Mouse (Mus musculus): ENCODE results near the gene Gm49358. TPM values are rescaled to one million over a fixed set of nuclear protein-coding genes. Genes with fewer than 3 reads are reported as not detected.

The Gm49358 gene
- polyA plus RNA-seq, 1 experiment from 2014 or later: not detected

DNA sequence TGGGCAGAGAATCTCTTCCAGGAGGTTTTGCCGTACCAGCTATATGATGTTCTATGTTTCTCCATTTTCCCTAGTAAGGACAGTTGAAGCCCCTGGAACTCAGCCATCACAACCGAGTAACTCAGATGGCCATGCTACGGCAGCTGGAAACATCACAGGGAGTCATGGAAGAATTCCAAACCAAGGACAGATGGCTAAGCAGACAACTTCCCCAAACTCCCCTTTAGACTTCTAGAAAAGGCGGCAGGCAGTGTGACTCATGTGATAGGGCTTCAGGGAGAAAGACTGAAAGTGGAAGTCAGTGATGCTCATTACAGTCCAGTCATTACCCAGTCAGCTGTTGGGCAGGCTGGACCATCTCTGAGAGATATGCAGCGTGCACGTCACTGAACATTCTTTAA, 8.5 kb downstream of the Gm49358 start:
- no peaks in the 10 kb centered on the region for H3K36me3 ChIP-seq (replicated peaks; ENCODE audit: insufficient read depth, low read length)
- ATAC-seq (peak; percentile 23; the same call in 1 of the 2 replicates), DNase-seq (no peak)
- H3K4me2 ChIP-seq (ENCODE audit: low read depth, low read length): no peak overlapping the region
- H3K27ac ChIP-seq (ENCODE audit: low read depth): no peak overlapping the region
- WGBS (ENCODE audit: insufficient replicate concordance): 51% methylated on average over 6 of the region's 6 CpGs
- no peaks in the 10 kb centered on the region for H3K9me3 ChIP-seq (ENCODE audit: low read length)
- no peaks in the 10 kb centered on the region for H3K27me3 ChIP-seq (ENCODE audit: insufficient read depth, low read length)
- TF ChIP-seq EP300 (IDR thresholded peaks at IDR 0.05; ENCODE audit: low read depth) (no peak), CTCF (IDR thresholded peaks at IDR 0.05; ENCODE audit: low read depth) (no peak)
- H3K9ac ChIP-seq (replicated peaks): no peak overlapping the region
- peaks cover 5% of the 10 kb centered on the region; the same call in 1 of the 2 replicates for H3K4me1 ChIP-seq (ENCODE audit: insufficient read depth)
- H3K4me3 ChIP-seq (ENCODE audit: low read depth, low read length): no peak overlapping the region

DNA sequence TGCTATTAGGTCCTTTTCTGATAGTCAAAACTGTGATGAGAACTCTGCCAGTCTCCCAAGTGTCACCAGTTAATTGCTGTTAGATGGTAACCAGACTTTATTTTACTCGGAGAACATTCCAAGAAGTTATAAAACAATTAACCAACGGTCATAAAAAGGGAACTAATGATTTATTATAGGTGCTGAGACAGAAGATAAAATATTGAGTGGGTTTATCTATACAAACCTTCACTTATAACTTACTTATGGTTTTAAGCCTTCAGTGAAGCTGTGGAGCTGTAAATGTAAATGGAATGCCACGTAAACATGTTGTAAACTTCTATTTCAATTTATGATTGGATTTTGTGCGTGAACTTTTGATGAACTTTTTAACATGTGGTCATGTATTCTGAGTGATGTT, 9.6 kb downstream of the Gm49358 start:
- Histone ChIP-seq H3K27ac (ENCODE audit: low read depth) (no peak overlapping the region), H3K9me3 (ENCODE audit: low read length) (no peaks in the 10 kb centered on the region), H3K4me1 (ENCODE audit: insufficient read depth) (peaks cover 14% of the 10 kb centered on the region), H3K4me3 (ENCODE audit: low read depth, low read length) (no peak overlapping the region), H3K9ac (replicated peaks) (no peak overlapping the region), H3K36me3 (replicated peaks; ENCODE audit: insufficient read depth, low read length) (no peaks in the 10 kb centered on the region), H3K27me3 (ENCODE audit: insufficient read depth, low read length) (no peaks in the 10 kb centered on the region), H3K4me2 (ENCODE audit: low read depth, low read length) (no peak overlapping the region)
- TF ChIP-seq EP300 (IDR thresholded peaks at IDR 0.05; ENCODE audit: low read depth) (no peak), CTCF (IDR thresholded peaks at IDR 0.05; ENCODE audit: low read depth) (no peak)
- ATAC-seq: no peak
- DNase-seq: no peak
- 53% methylated on average over 4 of the region's 4 CpGs for WGBS (ENCODE audit: insufficient replicate concordance)

DNA sequence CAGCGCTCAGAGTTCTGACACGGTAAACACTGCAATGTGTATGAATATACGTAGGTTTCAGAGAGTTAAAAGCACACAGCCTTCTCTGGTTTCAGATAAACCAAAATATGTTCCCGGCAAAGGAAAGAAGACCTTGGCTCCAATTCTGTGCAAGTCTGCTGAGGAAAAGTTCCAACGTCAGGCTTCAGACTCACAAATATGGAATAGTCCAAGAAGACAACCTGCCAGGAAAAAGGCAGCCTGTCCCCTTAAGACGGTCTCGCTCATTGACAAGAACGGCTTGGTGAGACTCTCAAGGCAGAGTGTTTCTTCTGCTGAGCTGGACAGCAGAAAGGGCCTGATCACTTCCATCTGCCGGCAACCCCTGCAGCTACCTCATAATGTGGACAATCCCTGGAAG, 12.5 kb downstream of the Gm49358 start:
- H3K4me1 ChIP-seq (ENCODE audit: insufficient read depth): peaks cover 30% of the 10 kb centered on the region
- no peak overlapping the region for H3K4me3 ChIP-seq (ENCODE audit: low read depth, low read length)
- H3K27ac ChIP-seq (ENCODE audit: low read depth): no peak overlapping the region
- no peaks in the 10 kb centered on the region for H3K36me3 ChIP-seq (replicated peaks; ENCODE audit: insufficient read depth, low read length)
- ATAC-seq (no peak), DNase-seq (no peak)
- TF ChIP-seq EP300 (IDR thresholded peaks at IDR 0.05; ENCODE audit: low read depth) (no peak), CTCF (IDR thresholded peaks at IDR 0.05; ENCODE audit: low read depth) (no peak)
- H3K9ac ChIP-seq (replicated peaks): no peak overlapping the region
- no peaks in the 10 kb centered on the region for H3K27me3 ChIP-seq (ENCODE audit: insufficient read depth, low read length)
- no peaks in the 10 kb centered on the region for H3K9me3 ChIP-seq (ENCODE audit: low read length)
- WGBS (ENCODE audit: insufficient replicate concordance): 76% methylated on average over 9 of the region's 9 CpGs
- no peak overlapping the region for H3K4me2 ChIP-seq (ENCODE audit: low read depth, low read length)

DNA sequence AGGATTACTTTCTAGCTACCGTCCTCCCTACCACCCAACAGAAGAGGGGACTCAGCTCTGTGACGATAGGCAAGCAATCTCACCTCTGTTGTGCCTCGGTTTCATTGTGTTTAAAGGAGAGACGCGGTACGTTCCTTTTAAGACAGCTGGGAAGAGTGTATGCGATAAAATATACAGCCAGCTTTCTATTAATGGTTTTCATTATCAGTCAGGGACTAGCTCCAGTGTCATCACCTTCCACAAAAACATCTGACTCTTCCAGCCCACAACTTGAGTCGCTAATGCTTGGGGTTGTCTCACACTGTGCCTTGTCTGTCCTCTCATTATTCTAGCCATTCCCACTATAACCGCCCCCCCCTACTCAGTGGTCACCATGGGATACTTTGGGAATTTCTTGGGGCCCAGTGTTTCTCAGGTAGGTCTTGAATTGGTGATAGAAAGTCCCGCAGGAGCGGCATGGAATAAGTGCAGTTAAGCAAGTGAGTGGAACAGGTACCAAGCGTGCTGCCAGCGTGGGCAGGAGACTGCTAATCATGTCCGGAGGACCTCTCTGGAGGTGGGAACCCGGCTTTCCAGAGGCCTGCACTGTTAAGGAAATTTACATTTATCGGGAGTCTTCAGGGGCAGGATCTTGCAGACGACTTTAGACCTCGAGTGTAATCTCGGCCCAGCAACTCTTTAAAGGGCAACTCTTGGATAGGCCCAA, 14.0 kb downstream of the Gm49358 start:
- DNase-seq: no peak
- no peak for ATAC-seq
- Histone ChIP-seq H3K9ac (replicated peaks) (peak overlapping the region; percentile 60), H3K4me1 (ENCODE audit: insufficient read depth) (peaks cover 34% of the 10 kb centered on the region), H3K36me3 (replicated peaks; ENCODE audit: insufficient read depth, low read length) (no peaks in the 10 kb centered on the region), H3K4me3 (ENCODE audit: low read depth, low read length) (peak overlapping the region; percentile 77), H3K27me3 (ENCODE audit: insufficient read depth, low read length) (no peaks in the 10 kb centered on the region), H3K9me3 (ENCODE audit: low read length) (no peaks in the 10 kb centered on the region), H3K27ac (ENCODE audit: low read depth) (peak overlapping the region; percentile 90), H3K4me2 (ENCODE audit: low read depth, low read length) (peak overlapping the region; percentile 99)
- TF ChIP-seq CTCF (IDR thresholded peaks at IDR 0.05; ENCODE audit: low read depth): no peak
- TF ChIP-seq EP300 (IDR thresholded peaks at IDR 0.05; ENCODE audit: low read depth): no peak
- 44% methylated on average over 19 of the region's 19 CpGs for WGBS (ENCODE audit: insufficient replicate concordance)

DNA sequence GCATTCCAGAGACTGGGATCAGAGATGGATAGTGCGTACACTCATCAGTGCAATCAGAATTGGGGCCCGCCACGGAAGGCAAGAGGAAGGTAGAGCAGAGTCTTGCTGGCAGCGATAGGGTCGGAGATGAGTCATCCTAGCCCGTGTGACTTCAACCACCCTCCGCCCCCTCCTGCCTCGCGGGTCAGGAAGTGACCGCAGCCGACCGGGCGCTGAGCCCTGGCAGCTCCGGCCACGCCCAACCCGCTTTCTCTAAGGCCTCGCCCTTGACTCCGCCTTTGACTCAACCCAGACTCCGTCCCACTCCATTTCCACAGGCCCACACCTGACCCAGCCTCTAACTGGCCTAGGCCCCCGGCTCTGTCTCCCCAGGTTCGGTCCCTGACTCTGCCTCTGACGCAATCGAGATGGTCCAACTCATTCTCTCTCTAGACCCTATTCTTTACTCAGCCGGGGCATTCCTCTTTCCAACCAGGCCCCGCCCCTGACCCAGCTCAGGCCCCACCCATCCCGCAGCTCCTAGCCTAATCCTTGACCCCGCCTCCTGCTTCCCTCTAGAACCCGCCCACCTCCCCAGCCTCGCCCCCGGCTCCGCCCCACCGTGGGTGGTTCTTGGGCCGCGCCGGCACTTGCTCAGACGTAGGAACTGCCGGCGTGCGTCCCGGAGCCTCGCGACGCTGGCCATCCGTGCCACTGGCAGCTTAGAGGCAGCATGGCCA, 14.8 kb downstream of the Gm49358 start, which contains the start of gene Nt5dc3:
Nt5dc3 (plus strand) TSS at position 608 of the 719 bp plus-strand sequence.
- H3K36me3 ChIP-seq (replicated peaks; ENCODE audit: insufficient read depth, low read length): no peaks in the 10 kb centered on the region
- WGBS (ENCODE audit: insufficient replicate concordance): 1% methylated on average over 41 of the region's 44 CpGs
- ATAC-seq (peak; percentile 93), DNase-seq (peak; percentile 98)
- H3K4me3 ChIP-seq (ENCODE audit: low read depth, low read length): peak within 1 kb of the TSS; percentile 77
- peak within 1 kb of the TSS; percentile 99 for H3K4me2 ChIP-seq (ENCODE audit: low read depth, low read length)
- H3K27ac ChIP-seq (ENCODE audit: low read depth): peak within 1 kb of the TSS; percentile 90
- H3K27me3 ChIP-seq (ENCODE audit: insufficient read depth, low read length): no peaks in the 10 kb centered on the region
- peaks cover 37% of the 10 kb centered on the region for H3K4me1 ChIP-seq (ENCODE audit: insufficient read depth)
- peak within 1 kb of the TSS; percentile 89 for H3K9ac ChIP-seq (replicated peaks)
- no peaks in the 10 kb centered on the region for H3K9me3 ChIP-seq (ENCODE audit: low read length)
- TF ChIP-seq CTCF (IDR thresholded peaks at IDR 0.05; ENCODE audit: low read depth) (no peak), EP300 (IDR thresholded peaks at IDR 0.05; ENCODE audit: low read depth) (peak; percentile 66)

DNA sequence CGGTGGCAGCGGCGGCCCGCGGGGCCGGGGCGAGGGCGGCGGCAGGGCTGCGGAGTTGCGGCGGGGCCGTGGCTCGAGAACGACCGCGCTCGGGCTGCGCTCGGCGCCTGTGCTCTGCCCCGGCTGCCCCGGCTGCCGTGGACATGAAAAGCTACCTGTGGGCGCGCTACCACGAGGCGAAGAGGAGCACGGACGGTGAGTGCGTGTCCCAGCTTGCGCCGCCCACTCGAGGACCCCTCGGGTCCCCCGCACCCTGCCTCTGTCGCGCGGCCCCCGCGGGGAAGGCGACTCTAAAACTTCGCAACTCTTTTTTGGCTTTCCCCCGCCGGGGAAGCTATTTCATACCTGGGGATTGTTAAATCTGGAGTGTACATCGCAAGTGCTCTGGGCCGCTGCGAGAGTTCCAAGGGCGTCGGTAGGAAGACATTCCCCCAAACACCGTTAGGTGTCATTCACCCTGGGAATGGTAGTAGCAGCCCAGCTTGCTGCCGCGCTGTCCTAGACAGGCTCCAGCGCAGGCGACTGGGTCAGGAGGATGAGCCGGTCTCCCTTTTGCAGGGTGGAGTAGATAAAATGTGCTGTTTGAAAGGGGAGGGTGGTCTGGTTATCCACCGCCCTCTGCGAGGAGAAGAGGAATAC, 15.5 kb downstream of the Gm49358 start:
- peak overlapping the region; percentile 99 for H3K4me2 ChIP-seq (ENCODE audit: low read depth, low read length)
- ATAC-seq (peak; percentile 2; the same call in 1 of the 2 replicates), DNase-seq (no peak)
- WGBS (ENCODE audit: insufficient replicate concordance): under 1% methylated on average over 50 of the region's 58 CpGs
- peak overlapping the region; percentile 77 for H3K4me3 ChIP-seq (ENCODE audit: low read depth, low read length)
- TF ChIP-seq EP300 (IDR thresholded peaks at IDR 0.05; ENCODE audit: low read depth) (no peak), CTCF (IDR thresholded peaks at IDR 0.05; ENCODE audit: low read depth) (no peak)
- no peaks in the 10 kb centered on the region for H3K36me3 ChIP-seq (replicated peaks; ENCODE audit: insufficient read depth, low read length)
- peak overlapping the region; percentile 90 for H3K27ac ChIP-seq (ENCODE audit: low read depth)
- peaks cover 37% of the 10 kb centered on the region for H3K4me1 ChIP-seq (ENCODE audit: insufficient read depth)
- no peaks in the 10 kb centered on the region for H3K27me3 ChIP-seq (ENCODE audit: insufficient read depth, low read length)
- H3K9ac ChIP-seq (replicated peaks): peak overlapping the region; percentile 89
- no peaks in the 10 kb centered on the region for H3K9me3 ChIP-seq (ENCODE audit: low read length)

All from liver, postnatal 0 days (tissue).